Mouse (Mus musculus): ENCODE data around the gene Gstp1.
"Not testable (repeated sequence)": the region's sequence is repeated elsewhere in the genome, so short reads cannot be mapped to it uniquely, and the experiment has no call there.

Gstp1 gene

GRCm38 (mm10) chr19:4037788-4038232 is at the start of gene Gstp1:
Gene Gstp1, minus strand, starts transcription at chr19:4037985.
- DNase-seq (ENCODE audit: low spot score) = peak; percentile 92

- no peak for DNase-seq (ENCODE audit: low spot score)
Measured at GRCm38 (mm10) chr19:4087090-4087489, 49.3 kb upstream of the Gstp1 start.

GRCm38 (mm10) chr19:4086156-4086555 is 48.4 kb upstream of the Gstp1 start:
- DNase-seq (ENCODE audit: low spot score) = no peak

- DNase-seq (ENCODE audit: low spot score) = no peak
Measured at GRCm38 (mm10) chr19:4084984-4085383, 47.2 kb upstream of the Gstp1 start.

- DNase-seq (ENCODE audit: low spot score) = no peak
Measured at GRCm38 (mm10) chr19:4083826-4084225, 46.0 kb upstream of the Gstp1 start.

- DNase-seq (ENCODE audit: low spot score) = no peak
Measured at GRCm38 (mm10) chr19:4083316-4083715, 45.5 kb upstream of the Gstp1 start.

- no peak for DNase-seq (ENCODE audit: low spot score)
Measured at GRCm38 (mm10) chr19:4082219-4082965, 44.6 kb upstream of the Gstp1 start.

GRCm38 (mm10) chr19:4081394-4081793 is 43.6 kb upstream of the Gstp1 start, which contains the start of gene Cabp2:
Gene Cabp2, plus strand, starts transcription at chr19:4081578.
- DNase-seq (ENCODE audit: low spot score) = no peak

- DNase-seq (ENCODE audit: low spot score) = no peak
Measured at GRCm38 (mm10) chr19:4080511-4081009, 42.8 kb upstream of the Gstp1 start.

GRCm38 (mm10) chr19:4079594-4079993 is 41.8 kb upstream of the Gstp1 start:
- no peak for DNase-seq (ENCODE audit: low spot score)

GRCm38 (mm10) chr19:4075531-4075930 is 37.7 kb upstream of the Gstp1 start:
- no peak for DNase-seq (ENCODE audit: low spot score)

GRCm38 (mm10) chr19:4072706-4073424 is 35.1 kb upstream of the Gstp1 start:
- no peak for DNase-seq (ENCODE audit: low spot score)

GRCm38 (mm10) chr19:4071406-4071805 is 33.6 kb upstream of the Gstp1 start:
- no peak for DNase-seq (ENCODE audit: low spot score)

- no peak for DNase-seq (ENCODE audit: low spot score)
Measured at GRCm38 (mm10) chr19:4070756-4071155, 33.0 kb upstream of the Gstp1 start.

GRCm38 (mm10) chr19:4070311-4070710 is 32.5 kb upstream of the Gstp1 start:
- DNase-seq (ENCODE audit: low spot score) = no peak

- DNase-seq (ENCODE audit: low spot score) = no peak
Measured at GRCm38 (mm10) chr19:4068717-4069410, 31.1 kb upstream of the Gstp1 start.

- DNase-seq (ENCODE audit: low spot score) = not testable (repeated sequence)
Measured at GRCm38 (mm10) chr19:4068242-4068641, 30.5 kb upstream of the Gstp1 start.

GRCm38 (mm10) chr19:4066877-4067276 is 29.1 kb upstream of the Gstp1 start:
- DNase-seq (ENCODE audit: low spot score) = no peak

- no peak for DNase-seq (ENCODE audit: low spot score)
Measured at GRCm38 (mm10) chr19:4066280-4066679, 28.5 kb upstream of the Gstp1 start.

- not testable (repeated sequence) for DNase-seq (ENCODE audit: low spot score)
Measured at GRCm38 (mm10) chr19:4064501-4064900, 26.7 kb upstream of the Gstp1 start.

GRCm38 (mm10) chr19:4063357-4063756 is 25.6 kb upstream of the Gstp1 start:
- DNase-seq (ENCODE audit: low spot score) = not testable (repeated sequence)

- no peak for DNase-seq (ENCODE audit: low spot score)
Measured at GRCm38 (mm10) chr19:4060899-4061465, 23.2 kb upstream of the Gstp1 start.

Data from urinary bladder, postnatal 14 days (tissue).